Mouse (Mus musculus) heart, embryonic 14.5 days (tissue): ENCODE measurements at regions not wholly inside any gene's neighbourhood (a gene's known extent, or its start where the extent isn't known, plus 50 kb on each side); places are given as distances from the start of the nearest gene placed in this dataset. TPM values are rescaled to one million over a fixed set of nuclear protein-coding genes. Genes with fewer than 3 reads are reported as not detected.
"Not testable (repeated sequence)": the region's sequence is repeated elsewhere in the genome, so short reads cannot be mapped to it uniquely, and the experiment has no call there.

Experiments
- ATAC-seq: fragments of 200-750 bp; cut with Nextera tagmentation; 2 replicates; pipeline ENCODE4 v1.8.0; 2017; ENCODE audit warnings: low read depth, moderate TSS enrichment; ENCODE audit not compliant: insufficient number of reproducible peaks, insufficient read depth, low FRiP score
- H3K27ac ChIP-seq, 2 experiments: fragments of 200-500 bp in 1 of 2; fragments of 300-500 bp in 1 of 2; sonication (generic) in 1 of 2; replicated peaks in 1 of 2; 2 replicates each; pipeline ENCODE4 v1.5.1; 2012 to 2014; ENCODE audit warnings: low read depth in 2 of 2, low read length in 2 of 2, control low read depth in 1 of 2, mild to moderate bottlenecking in 1 of 2, mixed read lengths in 1 of 2; ENCODE audit not compliant: control insufficient read depth in 1 of 2, insufficient read depth in 1 of 2
- H3K27me3 ChIP-seq: fragments of 300-500 bp; sonication (generic); 2 replicates; pipeline ENCODE4 v1.6.1; 2014; ENCODE audit warnings: mild to moderate bottlenecking, low read length, control low read depth; ENCODE audit not compliant: control insufficient read depth, insufficient read depth
- H3K36me3 ChIP-seq: fragments of 300-500 bp; sonication (generic); 2 replicates; pipeline ENCODE4 v1.6.1; 2014; ENCODE audit warnings: mild to moderate bottlenecking, control low read depth, low read length, mixed read lengths; ENCODE audit not compliant: control insufficient read depth, insufficient read depth
- H3K4me1 ChIP-seq, 2 experiments: fragments of 200-500 bp in 1 of 2; fragments of 300-500 bp in 1 of 2; sonication (generic) in 1 of 2; 2 replicates each; pipeline ENCODE4 v1.6.1; 2012 to 2014; ENCODE audit warnings: low read length in 2 of 2, control low read depth in 1 of 2, mixed read lengths in 1 of 2; ENCODE audit not compliant: control insufficient read depth in 2 of 2, insufficient read depth in 2 of 2
- H3K4me2 ChIP-seq: fragments of 300-500 bp; sonication (generic); 2 replicates; pipeline ENCODE4 v1.6.1; 2014; ENCODE audit warnings: mild to moderate bottlenecking, low read length
- H3K4me3 ChIP-seq, 2 experiments: fragments of 200-500 bp in 1 of 2; fragments of 300-500 bp in 1 of 2; sonication (generic) in 1 of 2; 2 replicates each; pipeline ENCODE4 v1.5.1; 2012 to 2014; ENCODE audit warnings: low read length in 2 of 2, mild to moderate bottlenecking in 2 of 2, control low read depth in 1 of 2, low read depth in 1 of 2, moderate library complexity in 1 of 2; ENCODE audit not compliant: control insufficient read depth in 1 of 2, insufficient read depth in 1 of 2
- H3K9ac ChIP-seq: fragments of 300-500 bp; sonication (generic); 2 replicates; pipeline ENCODE4 v1.6.1; 2014; ENCODE audit warnings: mild to moderate bottlenecking, low read length
- H3K9me3 ChIP-seq: fragments of 300-500 bp; sonication (generic); 2 replicates; pipeline ENCODE4 v1.6.1; 2016; ENCODE audit warnings: low read length, control low read depth; ENCODE audit not compliant: control insufficient read depth
- WGBS: fragments of 180-500 bp; shearing (Covaris S2); extraction: QIAGEN DNeasy Blood & Tissue Kit; methylation state at CpG from one replicate; pipeline ENCODE4 v1.1.7; 2014; 5-methylcytosine and 5-hydroxymethylcytosine counted together
- microRNA-seq: library from miRNA; unstranded; fragments of <30 nt; microRNA quantifications from one replicate; pipeline ENCODE4, GENCODE M21; 2016

DNA sequence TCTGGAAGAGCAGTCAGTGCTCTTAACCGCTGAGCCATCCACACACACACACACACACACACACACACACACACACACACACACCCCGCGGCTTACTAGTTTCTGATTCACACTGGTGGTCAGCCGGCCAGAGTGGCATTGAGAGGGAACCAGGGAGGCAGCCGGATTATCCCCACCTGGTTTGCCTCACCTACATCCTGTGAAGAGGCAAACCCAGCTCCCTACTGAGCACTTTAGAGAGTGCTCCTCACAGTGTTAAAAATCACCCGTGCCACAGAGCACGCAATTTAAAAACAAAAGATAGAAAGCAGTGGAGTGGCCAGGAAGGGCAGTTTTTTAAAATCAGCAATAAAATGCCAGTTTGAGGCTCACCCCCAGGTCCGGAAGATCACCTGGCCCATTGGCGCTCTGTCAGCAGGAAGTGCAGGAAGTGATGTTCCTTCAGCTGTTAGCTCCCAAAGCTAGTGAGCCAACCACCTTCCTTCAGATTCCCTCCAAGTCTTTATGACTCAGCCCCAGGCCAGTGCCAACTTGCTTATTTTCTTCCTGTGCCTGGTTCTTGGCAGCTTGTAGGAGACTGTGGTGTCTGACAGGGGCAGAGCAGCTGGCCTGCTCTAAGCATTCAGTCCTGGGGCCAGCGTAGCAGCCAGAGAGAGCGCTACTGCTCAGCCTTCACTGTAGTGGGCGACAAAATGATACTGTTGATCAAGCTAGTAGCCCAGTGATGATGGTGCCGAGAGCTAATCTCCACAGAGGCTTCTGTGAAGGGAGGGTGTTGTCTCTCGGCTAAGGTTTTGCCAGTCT is 57.9 kb upstream of the Max start:
- no peaks in the 10 kb centered on the region for H3K9me3 ChIP-seq
- H3K4me2 ChIP-seq, result no peak overlapping the region
- H3K4me1 ChIP-seq, result peaks cover 2 to 5% of the 10 kb centered on the region in 2 experiments; a peak in 1 of 4 replicates
- no peaks in the 10 kb centered on the region for H3K36me3 ChIP-seq
- ATAC-seq, result 0 out of 2 replicates have a peak, but pooled peaks have one; percentile 21
- no peak overlapping the region for H3K4me3 ChIP-seq
- H3K27me3 ChIP-seq, result no peaks in the 10 kb centered on the region
- H3K27ac ChIP-seq, result no peak overlapping the region
- 38% methylated on average over 14 of the region's 14 CpGs for WGBS
- H3K9ac ChIP-seq, result no peak overlapping the region

DNA sequence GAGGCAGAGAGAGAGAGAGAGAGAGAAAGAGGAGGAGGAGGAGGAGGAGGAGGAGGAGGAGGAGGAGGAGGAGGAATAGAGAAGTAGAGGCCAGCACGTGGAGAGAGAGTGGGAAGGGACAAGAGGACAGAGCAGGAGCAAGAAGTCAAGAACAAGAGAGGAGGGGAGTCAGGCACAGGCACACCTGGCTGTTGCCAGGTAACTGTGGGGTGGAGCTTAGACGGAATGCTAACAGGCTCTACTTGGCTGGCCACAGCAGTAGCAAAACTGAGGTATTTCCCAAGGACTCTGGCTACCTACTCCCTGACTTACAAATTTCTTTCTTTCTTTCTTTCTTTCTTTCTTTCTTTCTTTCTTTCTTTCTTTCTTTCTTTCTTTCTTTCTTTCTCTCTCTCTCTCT is 57.1 kb upstream of the Max start:
- not testable (repeated sequence) for H3K9me3 ChIP-seq, H3K4me2 ChIP-seq, H3K27ac ChIP-seq, H3K36me3 ChIP-seq, H3K9ac ChIP-seq, H3K4me1 ChIP-seq, H3K4me3 ChIP-seq, H3K27me3 ChIP-seq, ATAC-seq
- 48% methylated on average over 2 of the region's 2 CpGs for WGBS

DNA sequence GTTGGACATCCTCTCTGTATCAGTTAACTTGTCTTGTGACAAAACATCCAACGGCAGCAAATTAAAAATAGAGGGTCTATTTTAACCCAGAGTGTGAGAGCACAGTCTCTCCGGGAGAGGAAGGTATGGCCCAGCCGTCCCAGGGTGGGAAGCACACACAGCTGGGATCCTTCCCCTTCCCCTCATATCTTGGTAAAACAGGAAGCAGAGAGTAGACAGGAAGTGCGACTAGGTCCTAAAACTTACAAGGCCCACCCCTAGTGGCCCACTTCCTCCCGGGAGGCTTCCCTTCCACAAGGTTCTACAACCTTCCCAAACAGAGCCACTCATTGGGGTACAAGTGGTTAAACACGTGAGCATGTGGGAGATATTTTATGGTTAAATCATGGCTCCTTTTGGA is 56.4 kb upstream of the Max start:
- no peaks in the 10 kb centered on the region for H3K9me3 ChIP-seq
- no peak overlapping the region for H3K9ac ChIP-seq
- H3K4me1 ChIP-seq, result peaks cover 2 to 5% of the 10 kb centered on the region in 2 experiments; a peak in 1 of 4 replicates
- H3K4me3 ChIP-seq, result no peak overlapping the region
- 45% methylated on average over 6 of the region's 6 CpGs for WGBS
- no peak overlapping the region for H3K4me2 ChIP-seq
- ATAC-seq, result no peak
- no peaks in the 10 kb centered on the region for H3K36me3 ChIP-seq
- H3K27me3 ChIP-seq, result no peaks in the 10 kb centered on the region
- no peak overlapping the region for H3K27ac ChIP-seq

DNA sequence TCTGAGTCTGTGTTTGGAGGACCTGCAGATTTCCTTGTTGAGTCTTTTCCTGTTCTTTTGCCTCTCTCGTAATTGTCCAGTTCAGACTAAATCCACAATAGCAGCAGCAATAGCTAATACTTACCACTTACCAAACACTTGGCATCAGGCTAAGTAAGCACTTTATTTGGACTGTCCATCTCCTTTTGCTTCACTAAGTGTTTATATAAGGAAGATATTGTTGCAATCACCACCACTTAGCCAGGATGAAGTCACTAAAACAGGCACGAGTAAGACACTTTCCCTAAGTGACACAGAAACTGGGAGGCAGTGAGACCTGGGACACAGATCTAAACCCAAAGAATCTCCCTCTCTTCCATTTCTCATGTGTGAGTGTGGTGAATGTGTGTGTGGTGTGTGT is 52.9 kb upstream of the Max start:
- no peaks in the 10 kb centered on the region for H3K36me3 ChIP-seq
- H3K4me2 ChIP-seq, result no peak overlapping the region
- H3K4me1 ChIP-seq, result peaks cover under 1 to 2% of the 10 kb centered on the region in 2 experiments; a peak in 1 of 4 replicates
- no peak for ATAC-seq
- H3K9me3 ChIP-seq, result no peaks in the 10 kb centered on the region
- H3K27ac ChIP-seq, result no peak overlapping the region
- H3K4me3 ChIP-seq, result no peak overlapping the region
- no peak overlapping the region for H3K9ac ChIP-seq
- H3K27me3 ChIP-seq, result no peaks in the 10 kb centered on the region
- 64% methylated on average over 2 of the region's 2 CpGs for WGBS

Small RNA genes in the stretch of these regions (microRNA-seq; reads per million reads assigned to microRNA genes)
- not detected for gene Gm22696
